Mouse (Mus musculus): ENCODE results near the gene Ssb. TPM values are rescaled to one million over a fixed set of nuclear protein-coding genes. Genes with fewer than 3 reads are reported as not detected.
"Not testable (repeated sequence)": the region's sequence is repeated elsewhere in the genome, so short reads cannot be mapped to it uniquely, and the experiment has no call there.

Ssb gene
- polyA plus RNA-seq, 1 experiment from 2014 or later: 440 TPM

DNA sequence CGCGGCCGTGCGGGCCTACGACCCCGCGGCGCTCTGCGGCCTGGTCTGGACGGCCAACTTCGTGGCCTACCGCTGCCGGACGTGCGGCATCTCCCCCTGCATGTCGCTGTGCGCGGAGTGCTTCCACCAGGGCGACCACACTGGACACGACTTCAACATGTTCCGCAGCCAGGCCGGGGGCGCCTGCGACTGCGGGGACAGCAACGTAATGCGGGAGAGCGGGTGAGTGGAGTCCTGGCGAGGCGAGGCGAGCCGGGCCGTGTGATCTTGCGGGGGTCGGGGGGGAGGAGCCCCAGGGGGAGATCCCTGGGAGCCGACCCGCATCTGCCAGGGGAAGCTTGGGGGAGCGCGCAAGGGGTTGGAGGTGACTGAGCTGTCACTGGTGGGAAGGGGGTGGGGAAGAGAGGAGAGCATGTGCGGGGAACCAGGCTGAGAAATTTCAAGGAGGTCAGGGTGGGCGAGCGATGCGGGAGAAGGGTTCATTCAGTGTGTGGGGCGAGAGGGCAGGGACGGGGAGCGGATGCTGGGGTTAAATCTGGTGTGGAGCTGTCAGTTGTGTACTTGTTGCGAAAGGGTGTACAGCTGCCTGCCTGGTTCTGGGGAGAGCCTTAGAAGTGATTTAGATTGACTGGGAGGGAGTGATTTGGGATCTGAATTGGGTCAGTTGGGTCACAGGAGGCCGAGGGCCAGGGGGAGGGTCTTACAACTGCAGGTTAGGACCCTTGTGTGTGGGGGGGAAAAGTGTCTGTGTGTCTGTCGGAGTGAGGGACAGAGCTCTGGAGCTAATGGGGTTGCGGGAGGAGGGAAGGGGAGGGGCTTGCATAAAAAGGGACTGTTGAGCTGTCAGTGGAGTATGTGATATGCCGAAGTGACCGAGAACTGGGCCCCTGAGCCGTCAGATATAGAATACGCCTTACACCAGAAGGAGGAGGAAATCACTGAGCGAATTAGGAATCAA, 36.5 kb downstream of the Ssb start:
- H3K4me2 ChIP-seq: peak overlapping the region; percentile 95
- H3K4me3 ChIP-seq (ENCODE audit: low read depth, low read length): peak overlapping the region; percentile 100
- H3K27ac ChIP-seq (ENCODE audit: low read depth, low read length): peak overlapping the region; percentile 87
- no peaks in the 10 kb centered on the region for H3K9me3 ChIP-seq (ENCODE audit: control insufficient read depth, low read length)
- H3K4me1 ChIP-seq (ENCODE audit: control insufficient read depth, insufficient read depth, low read length): peaks cover 7% of the 10 kb centered on the region
- no peaks in the 10 kb centered on the region for H3K27me3 ChIP-seq (ENCODE audit: control insufficient read depth, insufficient read depth, low read length)
- H3K9ac ChIP-seq (ENCODE audit: low read length): peak overlapping the region; percentile 99
- peak; percentile 67 for ATAC-seq (ENCODE audit: low FRiP score)
- under 1% methylated on average over 48 of the region's 55 CpGs for WGBS
- no peaks in the 10 kb centered on the region for H3K36me3 ChIP-seq (ENCODE audit: control insufficient read depth, insufficient read depth, low read length)
- peak; percentile 95 for DNase-seq (ENCODE audit: low spot score, missing footprints)

DNA sequence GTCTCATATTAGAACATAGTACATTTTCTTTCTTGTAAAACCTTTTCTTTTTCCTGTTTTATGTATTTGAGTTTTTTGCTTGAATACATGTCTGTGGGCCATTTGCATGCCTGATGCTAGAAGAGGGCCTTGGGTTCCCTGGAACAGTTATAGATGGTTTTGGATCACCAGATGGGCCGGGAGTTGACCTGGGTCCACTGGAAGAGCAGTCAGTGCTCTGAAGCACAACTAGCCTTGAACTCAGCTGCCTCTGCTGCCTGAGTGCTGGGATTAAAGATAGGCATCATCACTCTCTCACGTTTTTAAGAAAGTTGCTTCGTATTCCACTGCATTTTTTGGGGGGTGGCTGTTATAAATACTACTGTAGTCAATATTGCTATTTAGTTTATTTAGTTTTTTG, 42.2 kb downstream of the Ssb start:
- H3K4me1 ChIP-seq (ENCODE audit: control insufficient read depth, insufficient read depth, low read length): peaks cover 5% of the 10 kb centered on the region
- ATAC-seq (ENCODE audit: low FRiP score): no peak
- H3K9me3 ChIP-seq (ENCODE audit: control insufficient read depth, low read length): no peaks in the 10 kb centered on the region; the same call in 1 of the 2 replicates
- no peak overlapping the region for H3K27ac ChIP-seq (ENCODE audit: low read depth, low read length)
- H3K4me2 ChIP-seq: no peak overlapping the region
- H3K9ac ChIP-seq (ENCODE audit: low read length): no peak overlapping the region
- H3K36me3 ChIP-seq (ENCODE audit: control insufficient read depth, insufficient read depth, low read length): no peaks in the 10 kb centered on the region
- no peak overlapping the region for H3K4me3 ChIP-seq (ENCODE audit: low read depth, low read length)
- peak; percentile 47 for DNase-seq (ENCODE audit: low spot score, missing footprints)
- 97% methylated on average over 3 of the region's 3 CpGs for WGBS
- no peaks in the 10 kb centered on the region for H3K27me3 ChIP-seq (ENCODE audit: control insufficient read depth, insufficient read depth, low read length)

DNA sequence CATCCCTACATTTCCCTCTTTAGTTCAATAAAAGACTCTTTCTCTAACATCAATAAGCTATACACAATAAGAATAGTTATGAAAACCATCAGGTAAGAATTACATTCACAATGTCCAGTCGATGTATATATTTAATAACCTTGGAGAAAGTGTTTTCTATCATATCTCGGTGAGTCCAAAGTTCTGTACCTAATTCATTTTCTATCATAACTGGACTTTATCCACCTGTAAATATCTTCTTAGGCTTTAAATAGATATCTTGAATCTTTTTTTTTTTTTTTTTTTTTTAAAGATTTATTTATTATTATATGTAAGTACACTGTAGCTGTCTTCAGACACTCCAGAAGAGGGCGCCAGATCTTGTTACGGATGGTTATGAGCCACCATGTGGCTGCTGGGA, 46.0 kb downstream of the Ssb start:
- 90% methylated on average over 4 of the region's 4 CpGs for WGBS
- H3K27ac ChIP-seq (ENCODE audit: low read depth, low read length); H3K27me3 ChIP-seq (ENCODE audit: control insufficient read depth, insufficient read depth, low read length); H3K4me3 ChIP-seq (ENCODE audit: low read depth, low read length); H3K4me2 ChIP-seq; H3K9ac ChIP-seq (ENCODE audit: low read length); ATAC-seq (ENCODE audit: low FRiP score); H3K4me1 ChIP-seq (ENCODE audit: control insufficient read depth, insufficient read depth, low read length); H3K36me3 ChIP-seq (ENCODE audit: control insufficient read depth, insufficient read depth, low read length); DNase-seq (ENCODE audit: low spot score, missing footprints); H3K9me3 ChIP-seq (ENCODE audit: control insufficient read depth, low read length): not testable (repeated sequence)

DNA sequence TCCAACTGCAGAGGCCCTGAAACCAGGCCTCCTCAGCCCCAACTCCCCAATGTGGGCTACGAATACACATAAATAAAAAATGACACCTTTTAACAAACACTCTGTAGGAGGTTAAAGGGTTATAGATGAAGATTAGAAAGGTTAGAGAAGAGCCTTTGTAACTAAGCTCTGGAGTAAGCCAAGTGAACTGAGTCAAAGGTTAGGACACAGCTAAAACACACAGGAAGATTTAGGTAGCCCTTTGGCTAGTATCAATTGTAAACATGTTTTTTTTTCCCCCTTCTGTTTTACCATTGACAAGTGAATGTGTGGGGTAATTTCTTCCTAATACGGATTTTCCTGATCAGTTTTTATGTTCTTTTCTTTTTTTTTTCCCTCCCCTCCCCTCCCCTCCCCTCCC, 51.4 kb downstream of the Ssb start:
- Histone ChIP-seq H3K27ac (ENCODE audit: low read depth, low read length) (no peak overlapping the region), H3K9me3 (ENCODE audit: control insufficient read depth, low read length) (no peaks in the 10 kb centered on the region; the same call in 1 of the 2 replicates), H3K9ac (ENCODE audit: low read length) (no peak overlapping the region), H3K27me3 (ENCODE audit: control insufficient read depth, insufficient read depth, low read length) (no peaks in the 10 kb centered on the region), H3K36me3 (ENCODE audit: control insufficient read depth, insufficient read depth, low read length) (peaks cover 5% of the 10 kb centered on the region; the same call in 1 of the 2 replicates), H3K4me3 (ENCODE audit: low read depth, low read length) (no peak overlapping the region), H3K4me1 (ENCODE audit: control insufficient read depth, insufficient read depth, low read length) (no peaks in the 10 kb centered on the region), H3K4me2 (no peak overlapping the region)
- no peak for ATAC-seq (ENCODE audit: low FRiP score)
- DNase-seq (ENCODE audit: low spot score, missing footprints): no peak
- WGBS: 58% methylated on average over 2 of the region's 2 CpGs

DNA sequence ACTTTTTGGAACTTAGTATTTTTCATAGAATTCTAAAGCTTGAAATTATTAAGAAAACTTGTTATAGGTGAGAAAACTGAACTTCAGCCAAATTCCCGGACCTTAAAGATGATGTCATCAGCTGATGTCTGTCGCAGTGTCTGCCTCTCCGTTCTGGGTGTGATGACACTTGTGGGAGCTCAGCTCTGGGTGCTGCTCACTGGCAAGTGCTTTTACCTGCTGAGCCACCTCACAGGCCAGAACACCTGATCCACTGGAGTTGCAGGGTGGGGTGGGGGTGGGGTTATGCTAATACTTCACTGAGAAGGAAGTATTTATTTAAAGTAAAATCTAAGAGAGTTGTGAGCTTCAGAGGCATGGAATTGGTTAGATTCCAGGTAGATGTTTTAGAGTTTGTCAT, 55.9 kb downstream of the Ssb start:
- H3K27ac ChIP-seq (ENCODE audit: low read depth, low read length): no peak overlapping the region
- ATAC-seq (ENCODE audit: low FRiP score): no peak
- no peaks in the 10 kb centered on the region for H3K4me1 ChIP-seq (ENCODE audit: control insufficient read depth, insufficient read depth, low read length)
- peaks cover 5% of the 10 kb centered on the region; the same call in 1 of the 2 replicates for H3K36me3 ChIP-seq (ENCODE audit: control insufficient read depth, insufficient read depth, low read length)
- no peaks in the 10 kb centered on the region for H3K27me3 ChIP-seq (ENCODE audit: control insufficient read depth, insufficient read depth, low read length)
- WGBS: 95% methylated on average over 3 of the region's 3 CpGs
- no peak overlapping the region for H3K4me3 ChIP-seq (ENCODE audit: low read depth, low read length)
- H3K4me2 ChIP-seq: no peak overlapping the region
- DNase-seq (ENCODE audit: low spot score, missing footprints): no peak
- no peaks in the 10 kb centered on the region for H3K9me3 ChIP-seq (ENCODE audit: control insufficient read depth, low read length)
- H3K9ac ChIP-seq (ENCODE audit: low read length): no peak overlapping the region

Other genes with a start within 250 kb of the Ssb start
- gene Bbs5, start 214.4 kb upstream of the Ssb start, polyA plus RNA-seq (2014; fragmentation: Nextera tagmentation; extraction: Ambion mirVana): 12.4 and 19.5 TPM in 2 replicates
- gene Klhl41, start 191.4 kb upstream of the Ssb start, polyA plus RNA-seq (2014; fragmentation: Nextera tagmentation; extraction: Ambion mirVana): 0.12 and 0.40 TPM in 2 replicates
- gene Fastkd1, start 148.0 kb upstream of the Ssb start, polyA plus RNA-seq (2014; fragmentation: Nextera tagmentation; extraction: Ambion mirVana): 21.0 and 21.8 TPM in 2 replicates
- 128 and 155 TPM in 2 replicates for gene Ppig, start 139.0 kb upstream of the Ssb start, polyA plus RNA-seq (2014; fragmentation: Nextera tagmentation; extraction: Ambion mirVana)
- 3.8 and 3.9 TPM in 2 replicates for gene Ccdc173, start 72.0 kb upstream of the Ssb start, polyA plus RNA-seq (2014; fragmentation: Nextera tagmentation; extraction: Ambion mirVana)
- gene Phospho2, start 71.9 kb upstream of the Ssb start, polyA plus RNA-seq (2014; fragmentation: Nextera tagmentation; extraction: Ambion mirVana): 44.3 and 49.9 TPM in 2 replicates
- gene Klhl23, start 39.6 kb upstream of the Ssb start, polyA plus RNA-seq (2014; fragmentation: Nextera tagmentation; extraction: Ambion mirVana): 35.0 and 38.2 TPM in 2 replicates
- gene Mettl5, start 24.1 kb downstream of the Ssb start, polyA plus RNA-seq (2014; fragmentation: Nextera tagmentation; extraction: Ambion mirVana): 37.6 and 41.4 TPM in 2 replicates
- 17.1 and 18.9 TPM in 2 replicates for gene Ubr3, start 35.7 kb downstream of the Ssb start, polyA plus RNA-seq (2014; fragmentation: Nextera tagmentation; extraction: Ambion mirVana)
- gene Myo3b, start 177.6 kb downstream of the Ssb start, polyA plus RNA-seq (2014; fragmentation: Nextera tagmentation; extraction: Ambion mirVana): not detected in 2 replicates

Data from midbrain, embryonic 11.5 days (tissue).